Mouse (Mus musculus) spleen, adult 2 months (tissue): ENCODE measurements around the gene Arhgef19.

Experiments used
- CTCF ChIP-seq: fragments of 200-500 bp; IDR thresholded peaks from 2 replicates; pipeline ENCODE4 v1.5.1; 2011; ENCODE audit warnings: mild to moderate bottlenecking, inconsistent platforms; ENCODE audit not compliant: insufficient read depth, insufficient read length, insufficient replicate concordance; ENCODE audit errors: extremely low read depth
- POLR2A ChIP-seq: fragments of 200-500 bp; IDR thresholded peaks from 2 replicates; pipeline ENCODE4 v1.6.1; 2011; ENCODE audit warnings: low read depth, low read length, inconsistent platforms

- TF ChIP-seq CTCF (no peak), POLR2A (no peak)
Measured at GRCm38 (mm10) chr4:141282623-141283022, 43.3 kb downstream of the Arhgef19 start.
